Mouse (Mus musculus): ENCODE results near the gene Olfr1014. TPM values are rescaled to one million over a fixed set of nuclear protein-coding genes. Genes with fewer than 3 reads are reported as not detected.

The Olfr1014 gene
- not detected for polyA plus RNA-seq (2017; shearing (Covaris generic))

DNA sequence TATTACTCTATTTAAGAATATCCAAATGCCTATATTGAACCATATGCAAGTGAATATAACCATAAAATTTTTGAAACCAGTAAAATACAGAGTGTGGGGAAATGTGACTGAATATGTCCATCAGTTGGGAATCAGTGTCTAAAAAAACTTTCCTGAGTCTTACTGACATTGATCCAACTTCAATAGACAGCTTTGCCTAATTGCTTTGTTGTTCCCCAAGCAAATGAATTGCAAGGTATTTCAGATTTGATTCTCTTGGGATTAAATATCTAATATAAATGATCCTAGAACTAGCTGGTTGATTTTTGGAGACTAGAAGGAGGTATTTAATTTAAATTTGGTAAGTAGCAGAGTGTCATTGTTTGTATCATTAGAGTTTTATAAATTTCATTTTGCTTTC is at the start of gene Olfr1014:
Gene Olfr1014, plus strand, starts transcription at position 301 of the 400 bp plus-strand sequence.
- ATAC-seq = no peak

DNA sequence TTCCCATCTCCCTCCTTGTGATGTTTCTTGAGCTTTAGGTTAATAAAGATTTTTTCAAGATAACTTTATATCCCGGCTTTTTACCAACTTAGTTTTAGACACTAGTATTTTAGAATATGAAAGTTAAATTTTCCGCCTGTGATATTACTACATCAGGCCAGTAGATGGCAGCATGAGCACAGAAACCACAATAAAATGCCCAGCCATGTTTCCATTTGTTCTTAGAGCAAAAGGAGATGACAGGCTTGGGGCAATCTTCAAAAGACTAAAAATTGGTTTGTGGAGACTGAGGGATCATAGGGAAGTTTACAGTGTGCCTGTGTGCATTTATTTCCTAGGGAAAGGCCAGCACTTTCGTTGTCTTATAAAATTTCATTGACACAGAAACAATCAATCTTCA is 46.7 kb upstream of the Olfr1014 start:
- ATAC-seq = no peak

DNA sequence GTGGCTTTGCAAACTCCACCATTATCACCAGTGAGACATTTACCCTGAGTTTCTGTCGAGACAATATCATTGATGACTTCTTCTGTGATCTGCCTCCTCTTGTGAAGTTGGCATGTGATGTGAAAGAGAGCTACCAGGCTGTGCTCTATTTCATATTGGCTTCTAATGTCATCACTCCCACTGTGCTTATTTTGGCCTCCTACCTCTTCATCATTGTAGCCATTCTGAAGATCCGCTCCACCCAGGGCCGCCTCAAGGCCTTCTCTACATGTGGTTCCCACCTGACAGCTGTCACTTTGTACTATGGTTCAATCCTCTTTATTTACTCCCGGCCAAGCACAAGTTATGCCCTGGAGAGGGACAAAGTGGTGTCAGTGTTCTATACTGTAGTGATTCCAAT is 18.7 kb upstream of the Olfr1014 start:
- no peak for ATAC-seq

DNA sequence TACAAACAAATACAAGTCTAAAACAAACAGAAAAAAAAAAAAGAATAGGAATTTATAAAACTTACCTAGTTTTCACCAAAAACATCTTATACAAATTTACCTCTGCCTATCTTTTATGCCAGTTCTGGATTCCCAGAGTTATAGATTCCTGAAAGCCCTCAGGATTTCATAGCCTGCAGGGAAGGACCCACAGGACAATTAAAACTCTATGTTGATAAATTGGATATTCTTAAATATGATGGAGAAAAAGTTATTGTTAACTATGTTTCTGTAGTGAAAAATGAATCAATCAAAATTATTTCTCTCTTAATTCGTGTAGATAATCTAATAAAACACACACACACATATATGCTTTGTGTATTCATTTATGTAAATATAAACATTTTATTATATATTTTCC is 9.8 kb upstream of the Olfr1014 start, which contains the start of gene Olfr1012:
Gene Olfr1012, minus strand, starts transcription at position 101 of the 400 bp plus-strand sequence.
- no peak for ATAC-seq

- ATAC-seq = no peak
These were observed 5.7 kb upstream of the Olfr1014 start, which contains the start of gene Olfr1013 for GRCm38 (mm10) chr2:85766798-85767197. Gene Olfr1013 (plus strand): TSS chr2:85767098.

DNA sequence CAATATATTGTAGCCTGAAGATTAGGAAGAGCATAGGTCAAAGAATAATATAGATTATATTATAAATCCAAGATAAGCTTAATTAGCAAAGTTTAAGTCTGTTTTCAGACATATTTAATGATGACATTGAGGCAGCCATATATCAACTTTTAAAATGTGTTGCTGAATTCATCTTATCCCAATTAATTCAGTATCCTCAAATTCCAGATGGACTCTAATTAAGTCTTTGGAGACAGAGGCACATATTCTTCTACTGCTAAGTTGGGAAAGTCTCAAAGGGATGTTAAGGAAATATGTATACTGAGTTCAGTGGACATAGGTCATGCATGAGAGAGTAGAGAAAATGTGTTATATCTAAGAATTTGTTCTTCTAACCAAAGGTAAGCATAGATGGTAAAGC is 9.2 kb downstream of the Olfr1014 start, which contains the start of gene Olfr1015:
Gene Olfr1015, plus strand, starts transcription at position 301 of the 400 bp plus-strand sequence.
- no peak for ATAC-seq

DNA sequence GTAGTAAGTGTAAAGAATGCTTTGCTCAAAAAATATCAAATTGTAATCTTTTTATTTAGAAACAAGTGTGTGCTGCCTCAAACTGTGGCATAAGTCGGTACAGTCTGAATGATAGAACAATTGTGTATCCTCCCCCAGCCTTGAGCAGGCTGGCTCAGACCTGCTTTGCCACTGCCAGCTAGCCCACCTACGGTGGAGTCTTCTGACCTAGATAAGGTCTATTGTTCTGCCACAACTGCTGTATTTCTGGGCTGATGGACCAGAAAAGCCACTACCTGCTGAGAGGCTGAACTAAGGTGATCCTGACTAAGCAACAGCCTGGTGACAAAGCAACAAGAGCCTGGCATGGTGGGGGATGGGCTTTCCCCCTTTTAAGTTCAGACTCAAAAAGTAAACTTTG is 19.8 kb downstream of the Olfr1014 start:
- ATAC-seq = no peak

DNA sequence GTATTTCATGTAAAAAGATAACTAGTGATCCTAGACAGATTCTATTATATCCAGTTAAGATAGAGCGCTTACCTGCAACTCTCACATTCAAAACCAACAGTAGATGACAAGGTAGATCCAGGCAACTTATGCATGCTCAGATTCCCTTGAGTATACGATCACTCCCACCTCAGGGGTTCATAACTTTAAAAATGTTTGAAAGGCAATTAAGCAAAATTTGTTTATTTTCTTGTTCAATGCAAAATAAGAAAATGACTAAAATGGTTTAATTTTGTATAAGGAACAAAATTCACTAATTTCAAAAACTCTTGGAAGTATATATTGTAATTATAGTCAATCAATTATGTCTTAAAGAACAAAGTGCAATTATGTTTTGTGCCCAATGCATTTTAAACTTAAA is 29.9 kb downstream of the Olfr1014 start, which contains the start of gene Olfr1016:
Gene Olfr1016, minus strand, starts transcription at position 101 of the 400 bp plus-strand sequence.
- ATAC-seq = no peak

DNA sequence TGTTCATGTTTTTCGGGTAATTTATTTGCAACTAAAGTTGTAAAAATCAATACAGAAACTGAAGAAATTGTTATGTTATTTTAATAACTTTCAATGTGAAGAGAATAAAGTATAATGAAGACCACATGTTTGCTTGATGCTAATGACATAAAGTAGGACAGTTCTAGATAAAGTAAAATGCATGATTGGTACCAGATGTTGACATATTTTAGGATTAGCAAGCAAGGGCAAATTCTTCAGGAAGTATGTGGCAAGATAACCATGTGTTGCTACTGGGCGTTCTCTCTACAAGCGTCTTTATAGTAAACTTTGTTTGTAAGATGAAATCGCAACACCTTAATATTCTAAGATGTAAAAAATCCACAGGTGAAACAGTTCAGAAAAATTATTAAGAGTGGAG is 32.0 kb downstream of the Olfr1014 start:
- ATAC-seq = no peak

GRCm38 (mm10) chr2:85818179-85818578 is 45.7 kb downstream of the Olfr1014 start, which contains the start of gene Olfr1018:
Gene Olfr1018 (plus strand): TSS chr2:85818479.
- ATAC-seq = no peak

Other genes with a start within 250 kb of the Olfr1014 start
- not detected for gene Olfr996, start 193.5 kb upstream of the Olfr1014 start, polyA plus RNA-seq (2017; shearing (Covaris generic))
- gene Olfr998, start 183.8 kb upstream of the Olfr1014 start, polyA plus RNA-seq (2017; shearing (Covaris generic)) = not detected
- not detected for gene Olfr1000, start 160.8 kb upstream of the Olfr1014 start, polyA plus RNA-seq (2017; shearing (Covaris generic))
- gene Olfr1002, start 122.0 kb upstream of the Olfr1014 start, polyA plus RNA-seq (2017; shearing (Covaris generic)) = not detected
- gene Olfr154, start 108.3 kb upstream of the Olfr1014 start, polyA plus RNA-seq (2017; shearing (Covaris generic)) = not detected
- not detected for gene Olfr1006, start 93.9 kb upstream of the Olfr1014 start, polyA plus RNA-seq (2017; shearing (Covaris generic))
- not detected for gene Olfr1008, start 83.3 kb upstream of the Olfr1014 start, polyA plus RNA-seq (2017; shearing (Covaris generic))
- not detected for gene Olfr1009, start 57.3 kb upstream of the Olfr1014 start, polyA plus RNA-seq (2017; shearing (Covaris generic))
- not detected for gene Olfr1012, start 9.9 kb upstream of the Olfr1014 start, polyA plus RNA-seq (2017; shearing (Covaris generic))
- not detected for gene Olfr1013, start 5.6 kb upstream of the Olfr1014 start, polyA plus RNA-seq (2017; shearing (Covaris generic))
- gene Olfr1015, start 9.3 kb downstream of the Olfr1014 start, polyA plus RNA-seq (2017; shearing (Covaris generic)) = not detected
- not detected for gene Olfr1016, start 29.8 kb downstream of the Olfr1014 start, polyA plus RNA-seq (2017; shearing (Covaris generic))
- not detected for gene Olfr1018, start 45.8 kb downstream of the Olfr1014 start, polyA plus RNA-seq (2017; shearing (Covaris generic))
- gene Olfr1019, start 72.8 kb downstream of the Olfr1014 start, polyA plus RNA-seq (2017; shearing (Covaris generic)) = not detected
- not detected for gene Olfr1020, start 74.3 kb downstream of the Olfr1014 start, polyA plus RNA-seq (2017; shearing (Covaris generic))
- gene Olfr1022, start 95.9 kb downstream of the Olfr1014 start, polyA plus RNA-seq (2017; shearing (Covaris generic)) = not detected
- gene Olfr1023, start 112.9 kb downstream of the Olfr1014 start, polyA plus RNA-seq (2017; shearing (Covaris generic)) = not detected
- gene Olfr1024, start 132.3 kb downstream of the Olfr1014 start, polyA plus RNA-seq (2017; shearing (Covaris generic)) = not detected
- not detected for gene Olfr1025-ps1, start 142.5 kb downstream of the Olfr1014 start, polyA plus RNA-seq (2017; shearing (Covaris generic))
- not detected for gene Olfr1026, start 148.8 kb downstream of the Olfr1014 start, polyA plus RNA-seq (2017; shearing (Covaris generic))
- not detected for gene Olfr1028, start 177.7 kb downstream of the Olfr1014 start, polyA plus RNA-seq (2017; shearing (Covaris generic))
- gene Olfr1029, start 201.2 kb downstream of the Olfr1014 start, polyA plus RNA-seq (2017; shearing (Covaris generic)) = not detected
- gene Olfr1030, start 206.6 kb downstream of the Olfr1014 start, polyA plus RNA-seq (2017; shearing (Covaris generic)) = not detected
- not detected for gene Olfr1031, start 217.6 kb downstream of the Olfr1014 start, polyA plus RNA-seq (2017; shearing (Covaris generic))
- not detected for gene Olfr1032, start 232.8 kb downstream of the Olfr1014 start, polyA plus RNA-seq (2017; shearing (Covaris generic))
- gene Olfr1033, start 247.9 kb downstream of the Olfr1014 start, polyA plus RNA-seq (2017; shearing (Covaris generic)) = 1 to 10 TPM in 1 of 3 experiments, not detected in 2; 1.2 TPM